Mouse (Mus musculus) spleen, postnatal 10 days (tissue): ENCODE results near the gene Csrnp3.

Source experiments
- DNase-seq, 2 experiments: peaks; one replicate each; pipeline ENCODE4 v3.0.0; 2021 to 2022; ENCODE audit warnings: low spot score in 2 of 2

Gene Csrnp3

GRCm38 (mm10) chr2:65948808-65949207, 103.2 kb downstream of the Csrnp3 start:
- DNase-seq, result no peak

GRCm38 (mm10) chr2:65953726-65954340, 108.3 kb downstream of the Csrnp3 start:
- no peak for DNase-seq

- DNase-seq, result no peak
These were observed 110.2 kb downstream of the Csrnp3 start for GRCm38 (mm10) chr2:65955804-65956203.

- no peak for DNase-seq
These were observed 111.2 kb downstream of the Csrnp3 start for GRCm38 (mm10) chr2:65956727-65957126.

GRCm38 (mm10) chr2:65963420-65963819, 117.9 kb downstream of the Csrnp3 start:
- DNase-seq, result no peak

GRCm38 (mm10) chr2:65968810-65969209, 123.2 kb downstream of the Csrnp3 start:
- no peak for DNase-seq

GRCm38 (mm10) chr2:65973907-65974306, 128.3 kb downstream of the Csrnp3 start:
- no peak for DNase-seq

GRCm38 (mm10) chr2:65975383-65975782, 129.8 kb downstream of the Csrnp3 start:
- no peak for DNase-seq

GRCm38 (mm10) chr2:65979338-65980053, 133.9 kb downstream of the Csrnp3 start:
- no peak for DNase-seq

GRCm38 (mm10) chr2:65981470-65981869, 135.9 kb downstream of the Csrnp3 start:
- no peak for DNase-seq

- DNase-seq, result no peak
These were observed 136.4 kb downstream of the Csrnp3 start for GRCm38 (mm10) chr2:65981965-65982364.

- no peak for DNase-seq
These were observed 140.1 kb downstream of the Csrnp3 start for GRCm38 (mm10) chr2:65985706-65986105.

- DNase-seq, result no peak
These were observed 141.5 kb downstream of the Csrnp3 start for GRCm38 (mm10) chr2:65987069-65987468.

GRCm38 (mm10) chr2:65987588-65987987, 142.0 kb downstream of the Csrnp3 start:
- no peak for DNase-seq

- DNase-seq, result no peak
These were observed 143.2 kb downstream of the Csrnp3 start for GRCm38 (mm10) chr2:65988788-65989187.

- DNase-seq, result no peak
These were observed 144.5 kb downstream of the Csrnp3 start for GRCm38 (mm10) chr2:65990108-65990507.

- DNase-seq, result no peak
These were observed 145.2 kb downstream of the Csrnp3 start for GRCm38 (mm10) chr2:65990754-65991153.

- no peak for DNase-seq
These were observed 147.8 kb downstream of the Csrnp3 start for GRCm38 (mm10) chr2:65993371-65993770.

- no peak for DNase-seq
These were observed 149.4 kb downstream of the Csrnp3 start for GRCm38 (mm10) chr2:65994886-65995468.

- no peak for DNase-seq
These were observed 153.2 kb downstream of the Csrnp3 start for GRCm38 (mm10) chr2:65998747-65999146.

- no peak for DNase-seq
These were observed 163.6 kb downstream of the Csrnp3 start for GRCm38 (mm10) chr2:66008995-66009654.

- DNase-seq, result no peak
These were observed 164.1 kb downstream of the Csrnp3 start for GRCm38 (mm10) chr2:66009677-66010076.

- DNase-seq, result no peak
These were observed 173.1 kb downstream of the Csrnp3 start for GRCm38 (mm10) chr2:66018711-66019110.
